Mouse (Mus musculus) midbrain, postnatal 0 days (tissue): ENCODE measurements around the gene Slc45a3. TPM values are rescaled to one million over a fixed set of nuclear protein-coding genes. Genes with fewer than 3 reads are reported as not detected.

Source experiments
- ATAC-seq: fragments of 200-750 bp; cut with Nextera tagmentation; 2 replicates; pipeline ENCODE4 v1.8.0; 2017; ENCODE audit warnings: moderate number of reproducible peaks, mild to moderate bottlenecking, moderate TSS enrichment, moderate library complexity; ENCODE audit not compliant: low FRiP score
- DNase-seq: peaks from one replicate; pipeline ENCODE4 v3.0.0-alpha.2; 2015; ENCODE audit warnings: low spot score
- H3K27ac ChIP-seq: fragments of 300-500 bp; sonication (generic); 2 replicates; pipeline ENCODE4 v1.5.1; 2014; ENCODE audit warnings: low read depth, mild to moderate bottlenecking, low read length, mixed read lengths
- H3K27me3 ChIP-seq: fragments of 300-500 bp; sonication (generic); 2 replicates; pipeline ENCODE4 v1.6.1; 2014; ENCODE audit warnings: low read length, control low read depth, mixed read lengths; ENCODE audit not compliant: insufficient read depth
- H3K36me3 ChIP-seq: fragments of 300-500 bp; sonication (generic); 2 replicates; pipeline ENCODE4 v1.6.1; 2014; ENCODE audit warnings: low read length, control low read depth, mixed read lengths; ENCODE audit not compliant: insufficient read depth
- H3K4me1 ChIP-seq: fragments of 300-500 bp; sonication (generic); 2 replicates; pipeline ENCODE4 v1.6.1; 2014; ENCODE audit warnings: mild to moderate bottlenecking, control low read depth, antibody characterized with exemption, low read length, mixed read lengths; ENCODE audit not compliant: insufficient read depth
- H3K4me2 ChIP-seq: fragments of 300-500 bp; sonication (generic); 2 replicates; pipeline ENCODE4 v1.6.1; 2014; ENCODE audit warnings: low read depth, mild to moderate bottlenecking, low read length, mixed read lengths; ENCODE audit not compliant: poor library complexity, severe bottlenecking
- H3K4me3 ChIP-seq: fragments of 300-500 bp; sonication (generic); 2 replicates; pipeline ENCODE4 v1.5.1; 2014; ENCODE audit warnings: low read depth, mild to moderate bottlenecking, low read length, moderate library complexity
- H3K9ac ChIP-seq: fragments of 300-500 bp; sonication (generic); replicated peaks from 2 replicates; pipeline ENCODE4 v1.6.1; 2014; ENCODE audit warnings: mild to moderate bottlenecking, low read length, moderate library complexity, mixed read lengths; ENCODE audit not compliant: poor library complexity, severe bottlenecking
- H3K9me3 ChIP-seq: fragments of 300-500 bp; sonication (generic); 2 replicates; pipeline ENCODE4 v1.6.1; 2016; ENCODE audit warnings: low read length, control low read depth
- CTCF ChIP-seq: IDR thresholded peaks from 2 replicates; pipeline ENCODE4 v1.5.1; 2016; ENCODE audit warnings: antibody characterized with exemption, mild to moderate bottlenecking
- WGBS: fragments of 180-500 bp; shearing (Covaris S2); extraction: QIAGEN DNeasy Blood & Tissue Kit; methylation state at CpG from one replicate; pipeline ENCODE4 v1.1.7; 2014; 5-methylcytosine and 5-hydroxymethylcytosine counted together
- polyA plus RNA-seq: library from polyadenylated mRNA; unstranded; fragments of >200 nt; fragmentation: Nextera tagmentation; extraction: Ambion mirVana; gene quantifications from 2 replicates; pipeline ENCODE4 v1.2.1, GENCODE M21; 2015
- total RNA-seq: library from RNA; depleted of rRNA; stranded (reverse); fragments of >200 nt; gene quantifications from 2 replicates; pipeline ENCODE4 v1.2.3, GENCODE M21; 2014

Gene Slc45a3
- total and polyA plus RNA-seq, 2 experiments from 2014 or later = 0.38 to 1.3 TPM

GRCm38 (mm10) chr1:131963085-131963951, 551 bp downstream of the Slc45a3 start:
- peak overlapping the region; percentile 55 for H3K9ac ChIP-seq
- H3K36me3 ChIP-seq = no peaks in the 10 kb centered on the region
- no peak overlapping the region for H3K27ac ChIP-seq
- H3K9me3 ChIP-seq = no peaks in the 10 kb centered on the region
- ATAC-seq (peak; percentile 65), DNase-seq (no peak)
- H3K27me3 ChIP-seq = peaks cover 8% of the 10 kb centered on the region
- H3K4me1 ChIP-seq = peaks cover 2% of the 10 kb centered on the region; the same call in 1 of the 2 replicates
- no peak for TF ChIP-seq CTCF
- H3K4me2 ChIP-seq = peak overlapping the region; percentile 100
- H3K4me3 ChIP-seq = peak overlapping the region; percentile 76
- WGBS = 2% methylated on average over 59 of the region's 76 CpGs

DNA sequence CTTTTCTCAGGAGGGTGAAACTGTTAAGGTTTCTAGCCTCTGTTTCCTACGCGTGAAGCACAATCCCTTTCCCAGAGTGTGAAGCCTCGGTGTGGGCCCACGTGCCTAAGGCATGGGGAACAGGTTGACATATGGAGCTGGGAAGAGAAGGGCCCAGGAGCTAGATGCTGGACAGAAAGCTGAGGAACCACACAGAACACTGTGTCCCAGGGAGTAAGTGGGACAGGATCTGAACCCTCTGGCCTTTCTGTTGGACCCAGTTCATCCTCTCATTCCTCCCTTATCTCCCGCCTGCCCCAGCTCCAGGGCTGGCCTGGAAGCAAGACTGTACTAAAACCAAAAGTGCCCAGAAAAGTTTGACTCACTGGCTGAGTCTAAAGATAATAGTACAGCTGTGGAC, 1.3 kb downstream of the Slc45a3 start:
- H3K27me3 ChIP-seq = peaks cover 8% of the 10 kb centered on the region
- TF ChIP-seq CTCF = no peak
- H3K36me3 ChIP-seq = no peaks in the 10 kb centered on the region
- H3K9me3 ChIP-seq = no peaks in the 10 kb centered on the region
- no peak overlapping the region for H3K9ac ChIP-seq
- H3K27ac ChIP-seq = no peak overlapping the region
- H3K4me2 ChIP-seq = peak overlapping the region; percentile 100
- WGBS = 22% methylated on average over 5 of the region's 5 CpGs
- ATAC-seq = no peak
- DNase-seq = no peak
- no peak overlapping the region for H3K4me3 ChIP-seq
- H3K4me1 ChIP-seq = peaks cover 2% of the 10 kb centered on the region; the same call in 1 of the 2 replicates

GRCm38 (mm10) chr1:131964580-131964979, 1.8 kb downstream of the Slc45a3 start:
- no peak for TF ChIP-seq CTCF
- peaks cover 2% of the 10 kb centered on the region; the same call in 1 of the 2 replicates for H3K4me1 ChIP-seq
- no peak overlapping the region for H3K9ac ChIP-seq
- peaks cover 8% of the 10 kb centered on the region for H3K27me3 ChIP-seq
- 50% methylated on average over 7 of the region's 7 CpGs for WGBS
- no peak for ATAC-seq
- no peak overlapping the region for H3K27ac ChIP-seq
- H3K4me2 ChIP-seq = no peak overlapping the region
- no peaks in the 10 kb centered on the region for H3K36me3 ChIP-seq
- H3K4me3 ChIP-seq = no peak overlapping the region
- no peaks in the 10 kb centered on the region for H3K9me3 ChIP-seq
- DNase-seq = no peak

GRCm38 (mm10) chr1:131965818-131966217, 3.1 kb downstream of the Slc45a3 start:
- H3K4me2 ChIP-seq = no peak overlapping the region
- H3K4me1 ChIP-seq = peaks cover 2% of the 10 kb centered on the region; the same call in 1 of the 2 replicates
- H3K9me3 ChIP-seq = no peaks in the 10 kb centered on the region
- peaks cover 8% of the 10 kb centered on the region for H3K27me3 ChIP-seq
- H3K27ac ChIP-seq = no peak overlapping the region
- no peak overlapping the region for H3K4me3 ChIP-seq
- 36% methylated on average over 5 of the region's 5 CpGs for WGBS
- TF ChIP-seq CTCF = no peak
- DNase-seq (no peak), ATAC-seq (no peak)
- H3K9ac ChIP-seq = no peak overlapping the region
- H3K36me3 ChIP-seq = no peaks in the 10 kb centered on the region

GRCm38 (mm10) chr1:131967336-131967735, 4.6 kb downstream of the Slc45a3 start:
- H3K4me3 ChIP-seq = no peak overlapping the region
- H3K4me1 ChIP-seq = peaks cover 2% of the 10 kb centered on the region; the same call in 1 of the 2 replicates
- DNase-seq (no peak), ATAC-seq (no peak)
- no peak overlapping the region for H3K4me2 ChIP-seq
- H3K36me3 ChIP-seq = no peaks in the 10 kb centered on the region
- H3K27ac ChIP-seq = no peak overlapping the region
- TF ChIP-seq CTCF = no peak
- peaks cover 8% of the 10 kb centered on the region for H3K27me3 ChIP-seq
- no peaks in the 10 kb centered on the region for H3K9me3 ChIP-seq
- WGBS = 75% methylated on average over 7 of the region's 7 CpGs
- no peak overlapping the region for H3K9ac ChIP-seq

GRCm38 (mm10) chr1:131968556-131968955, 5.8 kb downstream of the Slc45a3 start:
- DNase-seq = no peak
- peaks cover 2% of the 10 kb centered on the region; the same call in 1 of the 2 replicates for H3K4me1 ChIP-seq
- no peak for ATAC-seq
- WGBS = 20% methylated on average over 3 of the region's 3 CpGs
- H3K36me3 ChIP-seq = no peaks in the 10 kb centered on the region
- H3K9me3 ChIP-seq = no peaks in the 10 kb centered on the region
- H3K27me3 ChIP-seq = peaks cover 8% of the 10 kb centered on the region
- no peak for TF ChIP-seq CTCF
- no peak overlapping the region for H3K27ac ChIP-seq
- no peak overlapping the region for H3K4me2 ChIP-seq
- no peak overlapping the region for H3K4me3 ChIP-seq
- H3K9ac ChIP-seq = no peak overlapping the region
